17 mouse cellular contexts compared by ENCODE assay signal in genomic region chr13:20163339-20163954, GRCm38 (mm10).
A peak's percentile ranks its signal among the peaks of the same experiment; 100 is the strongest.
DNase-seq lines count a peak whose midpoint lies in the region; ATAC-seq and TF ChIP-seq lines count a peak whose summit lies in the region.
"Had no signal": no experiment of that assay in that cellular context is flagged by ENCODE, and none has a peak within 500 bp of the region (broad histone marks: within the 10 kb centered on the region; RNA-seq: fewer than 3 reads in every experiment).

No protein-coding gene starts in this region.

- peak; percentile 57 for DNase-seq in lung, postnatal 0 days (ENCODE audit: low spot score)
- DNase-seq in lung, postnatal 10 days, result no peak
- DNase-seq in liver, result peak; percentile 65
- DNase-seq in ovary, postnatal 36 days (ENCODE audit: low spot score), result no peak
- DNase-seq in gastrocnemius, postnatal 4 days (ENCODE audit: low spot score in 2 of 2), result no peak
- no peak for DNase-seq in kidney, adult 2 months
- DNase-seq: cerebellum, postnatal 36 days; gastrocnemius, postnatal 10 days; heart, postnatal 4 days; kidney, adult 18-20 months; lung, adult 2 months; thymus, adult 2 months had no signal

- ATAC-seq in lung, postnatal 0 days, result peak; percentile 12; the same call in 1 of the 2 replicates
- ATAC-seq in erythroblast, adult 5-6 weeks (replicated peaks; ENCODE audit: low FRiP score, poor library complexity, severe bottlenecking), result peak; percentile 75
- peak; percentile 85 for ATAC-seq in megakaryocyte-erythroid progenitor cell, adult 5-6 weeks (replicated peaks; ENCODE audit: low FRiP score, low TSS enrichment, poor library complexity, severe bottlenecking)
- ATAC-seq: forebrain, embryonic 16.5 days; midbrain, embryonic 13.5 days had no signal

- 37% methylated on average over 10 of the region's 10 CpGs for WGBS in lung, postnatal 0 days
- 79% methylated on average over 10 of the region's 10 CpGs for WGBS in kidney, adult 2 months

- H3K27ac ChIP-seq in lung, postnatal 0 days (ENCODE audit: low read length), result no peak overlapping the region
- no peak overlapping the region for H3K27ac ChIP-seq in kidney, adult 2 months (ENCODE audit: insufficient read depth, low read depth, low read length)
- H3K27ac ChIP-seq: midbrain, embryonic 13.5 days; neural tube, embryonic 12.5 days had no signal

- H3K9me3 ChIP-seq in lung, postnatal 0 days (ENCODE audit: low read length), result no peaks in the 10 kb centered on the region
- H3K9me3 ChIP-seq: midbrain, embryonic 13.5 days; neural tube, embryonic 12.5 days had no signal

- no peak overlapping the region for H3K9ac ChIP-seq in lung, postnatal 0 days (replicated peaks; ENCODE audit: low read depth)
- H3K9ac ChIP-seq: midbrain, embryonic 13.5 days; neural tube, embryonic 12.5 days had no signal

- no peak for TF ChIP-seq CTCF in lung, postnatal 0 days (IDR thresholded peaks at IDR 0.05)
- no peak for TF ChIP-seq CTCF in kidney, adult 2 months (conservative IDR thresholded peaks at IDR 0.05; ENCODE audit: insufficient read depth, insufficient read length, low read depth, low read length)

- no peak for TF ChIP-seq POLR2A in kidney, adult 2 months (IDR thresholded peaks at IDR 0.05; ENCODE audit: low read depth, low read length)

- no peaks in the 10 kb centered on the region for H3K27me3 ChIP-seq in lung, postnatal 0 days (replicated peaks; ENCODE audit: insufficient read depth, low read length)
- no peaks in the 10 kb centered on the region for H3K27me3 ChIP-seq in kidney, adult 2 months (replicated peaks; ENCODE audit: control insufficient read depth, insufficient read depth, low read length)
- H3K27me3 ChIP-seq: midbrain, embryonic 13.5 days; neural tube, embryonic 12.5 days had no signal

- no peak for TF ChIP-seq EP300 in lung, postnatal 0 days (IDR thresholded peaks at IDR 0.05)

- H3K4me2 ChIP-seq in lung, postnatal 0 days (replicated peaks; ENCODE audit: low read depth, low read length), result no peak overlapping the region
- H3K4me2 ChIP-seq: midbrain, embryonic 13.5 days; neural tube, embryonic 12.5 days had no signal

- no peaks in the 10 kb centered on the region for H3K36me3 ChIP-seq in lung, postnatal 0 days (ENCODE audit: insufficient read depth, low read length)
- H3K36me3 ChIP-seq in kidney, adult 2 months (ENCODE audit: control insufficient read depth, insufficient read depth, low read length), result no peaks in the 10 kb centered on the region
- H3K36me3 ChIP-seq: midbrain, embryonic 13.5 days; neural tube, embryonic 12.5 days had no signal

- peaks cover 7% of the 10 kb centered on the region; the same call in 1 of the 2 replicates for H3K4me1 ChIP-seq in lung, postnatal 0 days (ENCODE audit: insufficient read depth, low read depth, low read length)
- no peaks in the 10 kb centered on the region for H3K4me1 ChIP-seq in kidney, adult 2 months (ENCODE audit: control insufficient read depth, insufficient read depth, low read length)
- H3K4me1 ChIP-seq: midbrain, embryonic 13.5 days; neural tube, embryonic 12.5 days had no signal

- no peak overlapping the region for H3K4me3 ChIP-seq in lung, postnatal 0 days (ENCODE audit: low read depth, low read length)
- no peak overlapping the region for H3K4me3 ChIP-seq in kidney, adult 2 months (ENCODE audit: insufficient read depth, low read depth, low read length)
- H3K4me3 ChIP-seq: midbrain, embryonic 13.5 days; neural tube, embryonic 12.5 days had no signal

Comparison
In these comparisons a context has a peak if more than half of its experiments do, and no peak if none do; other contexts are left out.
1. DNase-seq: peak in lung, postnatal 0 days (single experiment) and liver (single experiment); none in lung, postnatal 10 days (single experiment), ovary, postnatal 36 days (single experiment), gastrocnemius, postnatal 4 days (0 of 2) and kidney, adult 2 months (single experiment).
2. ATAC-seq: peak in every context shown above with its lines; median percentile 85 in megakaryocyte-erythroid progenitor cell, adult 5-6 weeks; 75 in erythroblast, adult 5-6 weeks; 12 in lung, postnatal 0 days.